12 mouse cellular contexts compared by ENCODE assay signal in genomic region chr12:51018185-51018584, GRCm38 (mm10).
"Had no signal": no experiment of that assay in that cellular context is flagged by ENCODE, and none has a peak within 500 bp of the region (broad histone marks: within the 10 kb centered on the region; RNA-seq: fewer than 3 reads in every experiment).

No protein-coding gene starts in this region.

- H3K4me1 ChIP-seq: limb, embryonic 12.5 days; liver, embryonic 13.5 days; midbrain, embryonic 12.5 days; stomach, embryonic 15.5 days had no signal

- DNase-seq: kidney, adult 8-10 months; kidney, postnatal 25 days; liver; liver, embryonic 13.5 days; liver, postnatal 0 days; lung, postnatal 36 days; right cerebral cortex, postnatal 14 days; thymus, adult 2 months; thymus, postnatal 25 days had no signal

- H3K4me3 ChIP-seq: limb, embryonic 12.5 days; liver, embryonic 13.5 days; midbrain, embryonic 12.5 days; stomach, embryonic 15.5 days had no signal

- ATAC-seq: liver, postnatal 0 days had no signal

- H3K36me3 ChIP-seq: limb, embryonic 12.5 days; liver, embryonic 13.5 days; midbrain, embryonic 12.5 days; stomach, embryonic 15.5 days had no signal

- H3K27me3 ChIP-seq: limb, embryonic 12.5 days; liver, embryonic 13.5 days; midbrain, embryonic 12.5 days; stomach, embryonic 15.5 days had no signal

- H3K4me2 ChIP-seq: limb, embryonic 12.5 days; liver, embryonic 13.5 days; midbrain, embryonic 12.5 days; stomach, embryonic 15.5 days had no signal

- H3K9ac ChIP-seq: limb, embryonic 12.5 days; liver, embryonic 13.5 days; liver, postnatal 0 days; midbrain, embryonic 12.5 days; stomach, embryonic 15.5 days had no signal

- H3K9me3 ChIP-seq: limb, embryonic 12.5 days; liver, embryonic 13.5 days; midbrain, embryonic 12.5 days; stomach, embryonic 15.5 days had no signal

- H3K27ac ChIP-seq: limb, embryonic 12.5 days; liver, embryonic 13.5 days; midbrain, embryonic 12.5 days; stomach, embryonic 15.5 days had no signal
